Mouse (Mus musculus) cerebellum, postnatal 36 days (tissue): ENCODE data around the gene Ocln.

Experiments used
- DNase-seq, 2 experiments: peaks; one replicate each; pipeline ENCODE4 v3.0.0; 2021 to 2022; ENCODE audit warnings: mixed read lengths in 2 of 2

Ocln gene

DNA sequence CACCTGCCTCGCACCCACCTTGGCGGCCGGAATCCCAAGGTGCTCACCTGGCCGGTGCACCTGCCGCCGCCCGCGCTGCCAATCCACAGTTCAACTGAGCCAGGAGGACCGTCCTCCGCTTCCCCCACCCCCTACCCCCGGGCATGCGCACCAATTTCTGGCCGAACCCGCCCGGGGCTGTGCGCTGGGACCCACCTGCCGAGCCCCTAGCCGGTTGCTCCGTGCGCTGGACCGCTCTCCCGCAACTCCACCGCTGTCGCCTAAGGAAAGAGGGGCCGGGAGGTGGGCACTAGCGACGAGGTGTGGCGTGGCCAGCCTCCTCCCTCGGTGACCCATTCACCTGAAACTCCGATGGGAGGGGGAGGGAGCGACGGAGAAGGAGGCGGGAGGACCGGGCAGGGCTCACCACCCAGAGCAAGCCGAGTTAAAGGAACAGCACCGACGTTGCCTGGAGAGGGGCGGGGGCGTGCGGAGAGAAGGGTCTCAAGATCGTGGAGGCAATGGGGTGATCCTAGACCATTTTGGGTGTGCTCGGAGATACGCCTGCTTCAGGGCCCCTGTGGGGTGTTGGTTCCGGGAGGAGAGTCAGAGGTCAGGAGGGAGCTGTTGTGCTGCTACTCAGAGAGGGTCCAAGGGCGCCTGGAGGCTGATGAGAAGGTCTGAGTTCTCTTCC is at the start of gene Ocln:
TSS of gene Ocln (minus strand) at position 350 of the 673 bp plus-strand sequence.
- DNase-seq = peak; percentile 79 to 83

DNA sequence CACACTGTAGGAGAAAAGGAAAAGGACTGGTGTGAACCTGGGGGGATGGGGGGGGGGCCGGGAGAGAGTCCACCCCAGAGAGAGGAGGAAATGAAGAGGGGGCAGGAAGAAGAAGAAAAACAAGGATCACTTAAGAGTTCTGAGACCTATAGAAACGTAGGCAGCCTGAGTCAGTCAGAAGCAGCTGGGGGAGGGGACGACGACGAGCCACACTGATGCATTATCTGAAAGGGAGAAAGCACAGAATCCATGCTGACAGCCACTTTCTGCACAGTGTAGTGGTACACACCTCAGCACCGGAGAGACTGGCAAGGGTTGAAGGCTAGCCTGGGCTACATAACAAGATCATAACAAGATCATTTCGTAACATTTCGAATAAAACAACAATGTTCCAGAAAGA is 48.5 kb upstream of the Ocln start:
- DNase-seq = no peak

DNA sequence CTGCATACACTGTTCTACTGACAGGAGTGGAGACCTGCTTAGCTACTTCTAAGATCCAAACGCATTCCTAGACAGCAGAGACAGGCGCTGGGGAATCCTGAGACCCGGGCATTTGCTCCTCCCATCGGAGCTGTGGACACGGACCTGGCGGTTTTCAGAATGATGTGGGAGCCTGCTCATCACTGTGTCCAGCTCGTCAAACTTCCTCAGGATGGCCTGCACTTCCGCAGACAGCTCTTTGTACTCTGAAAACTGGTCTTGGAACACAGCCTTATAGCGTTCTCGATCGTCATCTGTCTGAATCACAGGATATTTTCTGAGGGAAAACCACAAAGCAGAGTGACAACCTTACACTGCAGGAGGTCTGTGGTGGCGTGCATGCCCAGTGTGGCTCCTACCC is 47.8 kb upstream of the Ocln start:
- DNase-seq = no peak

DNA sequence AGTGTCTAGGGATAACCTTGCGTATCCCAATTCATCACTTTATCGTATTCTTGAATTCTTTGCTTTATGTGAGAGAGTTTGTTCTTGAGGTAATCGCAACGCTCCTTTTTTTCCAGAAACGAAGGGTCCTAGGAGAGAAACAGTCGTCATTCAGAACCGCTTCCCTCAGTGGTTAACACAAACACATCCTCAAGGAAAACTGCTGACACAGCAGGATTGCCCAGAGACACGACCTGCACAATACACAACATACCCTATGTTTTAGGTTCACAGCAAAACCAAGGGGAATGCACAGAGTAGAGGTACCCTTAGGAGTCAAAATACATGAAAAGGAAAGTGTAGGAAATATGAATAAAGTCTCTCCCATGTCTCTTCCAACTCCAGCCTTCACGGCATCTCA is 44.8 kb upstream of the Ocln start:
- DNase-seq = no peak

DNA sequence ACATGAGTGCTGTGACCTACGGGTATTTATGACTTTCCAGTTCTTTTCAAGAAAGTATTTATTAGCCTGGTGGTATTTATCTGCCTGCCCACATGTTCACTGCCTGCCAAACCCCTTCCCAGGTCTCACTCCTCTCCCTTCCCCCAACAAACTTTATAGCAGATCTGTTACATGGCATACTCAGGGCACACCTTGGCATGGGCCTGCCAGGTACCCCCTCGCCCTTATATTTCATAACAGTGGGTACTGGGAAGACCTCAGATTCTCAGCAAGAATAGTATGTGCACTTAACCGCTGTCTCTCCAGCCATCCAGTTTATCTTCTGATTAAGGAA is 43.0 kb upstream of the Ocln start:
- DNase-seq = no peak

DNA sequence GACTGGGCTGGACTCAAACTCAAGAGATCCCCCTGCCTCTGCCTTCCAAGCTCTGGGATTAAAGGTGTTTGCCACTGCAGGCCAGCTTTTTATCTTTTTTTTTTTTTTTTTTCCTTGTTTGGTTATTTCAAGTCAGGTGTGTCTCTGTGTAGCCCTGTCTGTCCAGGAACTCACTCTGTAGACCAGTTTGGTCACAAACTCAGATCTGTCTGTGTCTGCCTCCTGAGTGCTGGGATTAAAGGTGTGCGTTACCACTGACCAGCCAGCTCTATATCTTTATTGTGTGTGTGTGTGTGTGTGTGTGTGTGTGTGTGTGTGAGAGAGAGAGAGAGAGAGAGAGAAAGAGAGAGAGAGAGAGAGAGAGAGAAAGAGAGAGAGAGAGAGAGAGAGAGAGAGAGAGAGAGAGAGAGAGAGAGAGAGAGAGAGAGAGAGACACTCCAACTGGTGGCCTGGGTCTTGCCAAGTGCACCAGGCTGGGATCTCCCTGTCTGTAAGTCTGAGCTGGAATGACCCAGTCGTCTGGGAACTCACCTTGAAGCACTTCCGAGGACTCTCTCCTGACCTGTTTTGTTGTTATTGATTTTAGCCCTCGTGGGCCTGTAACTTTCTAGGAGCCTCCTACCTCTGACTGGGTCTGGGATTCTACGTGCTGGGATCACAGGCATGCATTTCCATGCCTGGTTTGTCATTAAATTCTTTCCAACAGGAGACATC is 42.5 kb upstream of the Ocln start:
- no peak for DNase-seq

DNA sequence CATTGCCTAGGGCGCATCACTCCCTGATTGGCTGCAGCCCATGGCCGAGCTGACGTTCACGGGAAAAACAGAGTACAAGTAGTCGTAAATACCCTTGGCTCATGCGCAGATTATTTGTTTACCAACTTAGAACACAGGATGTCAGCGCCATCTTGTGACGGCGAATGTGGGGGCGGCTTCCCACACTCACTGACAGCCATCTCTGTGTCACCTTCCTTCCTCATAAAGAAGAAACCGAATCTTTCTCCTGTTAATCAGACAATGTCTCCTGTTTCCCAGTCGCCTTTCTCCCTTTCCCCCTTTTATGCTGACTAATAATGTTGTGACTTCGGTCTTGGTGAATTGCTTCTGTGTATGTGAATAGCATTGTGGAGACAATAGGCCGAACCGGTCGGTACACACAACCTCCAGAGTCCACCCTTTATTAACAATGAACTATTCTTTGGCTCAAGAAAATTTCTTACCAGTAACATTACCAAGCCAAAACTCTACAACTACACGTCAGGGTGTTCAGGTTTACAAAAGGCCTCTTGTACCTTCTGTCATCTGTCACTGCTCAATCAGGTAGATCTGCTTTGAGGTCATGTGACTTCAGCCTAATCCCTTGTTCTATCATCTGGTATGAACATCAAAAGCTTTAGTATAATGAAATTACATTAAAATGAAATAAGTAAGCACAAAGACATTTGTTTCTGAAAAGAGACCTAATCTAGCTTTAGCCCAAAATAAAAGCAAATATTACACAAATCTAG is 41.7 kb upstream of the Ocln start:
- peak; percentile 38 to 56 for DNase-seq

DNA sequence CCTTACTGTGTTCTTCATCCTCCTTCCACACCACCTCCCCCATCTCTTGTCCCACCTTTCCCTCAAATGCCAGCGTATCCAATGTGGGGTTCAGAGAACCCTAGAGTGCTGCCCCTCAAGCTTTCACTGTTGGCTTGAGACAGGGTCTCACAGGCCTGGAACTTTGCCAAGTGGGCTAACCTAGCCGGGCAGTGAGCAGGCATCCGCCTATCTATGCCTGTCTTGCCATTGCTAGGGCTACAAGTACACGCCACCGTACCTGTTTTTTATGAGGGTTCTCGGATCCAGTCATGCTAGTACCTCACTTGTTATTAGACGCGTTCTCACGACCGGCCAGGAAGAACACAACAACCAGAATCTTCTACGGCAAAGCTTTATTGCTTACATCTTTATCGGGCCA is 36.1 kb upstream of the Ocln start:
- DNase-seq = peak in 1 of 2 experiments; percentile 14

DNA sequence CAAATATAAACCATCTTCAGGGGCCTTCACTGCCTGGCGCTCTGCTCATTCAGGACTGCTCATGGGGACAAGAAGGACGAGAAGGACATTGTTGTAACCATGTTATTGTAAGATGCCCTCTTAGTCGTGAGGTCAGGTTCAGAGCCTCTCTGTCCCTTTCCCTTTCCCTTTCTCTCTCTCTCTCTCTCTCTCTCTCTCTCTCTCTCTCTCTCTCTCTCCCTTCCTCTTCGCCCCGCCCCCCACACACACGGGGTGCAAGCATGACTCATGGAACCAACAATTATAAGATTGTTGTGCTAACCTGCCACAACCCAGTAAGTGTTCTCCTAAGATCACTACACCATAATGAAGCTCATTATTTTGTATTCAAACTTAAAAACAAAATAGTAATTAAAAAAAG is 29.6 kb upstream of the Ocln start:
- no peak for DNase-seq

DNA sequence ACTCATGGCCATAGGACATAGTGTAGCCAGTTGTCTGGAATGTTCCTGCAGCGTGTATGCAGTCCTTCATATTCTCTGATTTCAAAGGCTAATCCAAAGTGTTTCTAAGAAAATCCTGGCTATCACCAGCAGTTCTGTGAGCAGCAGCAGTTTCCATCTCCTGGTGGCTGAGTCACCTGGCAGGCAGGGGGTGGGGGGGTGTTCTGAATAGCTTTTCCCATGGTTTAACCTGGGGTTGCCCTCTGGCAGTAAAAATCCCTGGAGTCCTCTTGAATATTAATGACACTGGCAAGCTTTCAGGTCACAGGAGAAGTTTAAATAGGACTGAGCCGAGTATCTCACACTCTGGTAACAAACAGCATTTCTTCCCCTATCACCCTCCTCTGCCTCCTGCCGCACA is 29.2 kb upstream of the Ocln start:
- no peak for DNase-seq

DNA sequence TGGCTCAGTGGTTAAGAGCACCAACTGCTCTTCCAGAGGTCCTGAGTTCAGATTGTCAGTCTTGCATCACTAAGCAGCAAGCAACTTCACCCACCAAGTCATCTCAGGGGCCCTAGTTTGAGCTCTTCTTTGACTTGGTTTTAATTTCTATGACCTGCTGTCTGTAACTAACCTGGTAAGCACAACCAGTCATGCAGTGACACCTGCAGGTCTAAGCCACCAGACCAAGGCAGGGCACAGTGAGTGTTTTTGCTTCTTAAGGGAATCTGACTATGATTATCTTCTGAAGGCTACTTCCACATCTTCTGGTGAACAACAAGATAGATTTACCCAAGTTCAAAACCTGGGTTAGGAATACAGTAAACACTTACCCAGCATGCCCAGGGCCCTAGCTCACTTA is 27.4 kb upstream of the Ocln start:
- DNase-seq = no peak

DNA sequence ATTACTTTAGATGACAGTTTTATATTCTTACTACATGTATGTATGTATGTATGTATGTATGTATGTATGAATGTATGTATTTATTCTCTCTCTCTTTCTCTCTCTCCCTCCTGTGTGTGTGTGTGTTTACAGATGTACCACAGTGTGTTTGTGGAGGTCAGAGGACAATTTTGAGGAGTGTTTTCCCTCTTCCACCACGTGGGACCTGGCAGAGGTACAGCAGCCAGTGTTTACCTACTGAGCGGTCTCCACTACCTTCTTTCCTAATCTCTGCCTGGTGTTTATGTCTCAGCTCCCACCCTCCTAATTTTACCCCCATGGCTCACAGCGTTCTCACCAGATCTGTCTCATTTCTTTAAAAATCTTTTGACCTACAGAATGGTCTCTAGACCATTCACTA is 26.7 kb upstream of the Ocln start:
- no peak for DNase-seq

DNA sequence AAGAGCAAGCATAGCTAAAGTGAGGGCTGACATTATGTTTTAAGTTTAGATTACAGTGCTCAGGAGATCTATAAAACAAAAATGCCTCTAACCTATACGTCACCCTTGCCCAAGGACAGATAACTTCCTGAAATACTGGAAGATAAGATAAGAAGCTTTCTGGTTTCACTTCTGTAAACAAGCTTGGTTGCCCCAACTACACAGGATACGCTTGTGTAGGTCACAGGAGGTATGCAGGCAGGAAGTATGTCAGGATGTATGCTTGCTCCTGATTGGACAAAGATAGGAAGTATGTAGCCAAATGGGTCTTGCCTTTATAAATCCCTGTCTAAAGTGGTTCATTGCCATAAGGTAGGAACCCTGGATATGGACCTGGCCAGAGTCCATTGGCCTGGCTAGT is 23.4 kb upstream of the Ocln start:
- no peak for DNase-seq

DNA sequence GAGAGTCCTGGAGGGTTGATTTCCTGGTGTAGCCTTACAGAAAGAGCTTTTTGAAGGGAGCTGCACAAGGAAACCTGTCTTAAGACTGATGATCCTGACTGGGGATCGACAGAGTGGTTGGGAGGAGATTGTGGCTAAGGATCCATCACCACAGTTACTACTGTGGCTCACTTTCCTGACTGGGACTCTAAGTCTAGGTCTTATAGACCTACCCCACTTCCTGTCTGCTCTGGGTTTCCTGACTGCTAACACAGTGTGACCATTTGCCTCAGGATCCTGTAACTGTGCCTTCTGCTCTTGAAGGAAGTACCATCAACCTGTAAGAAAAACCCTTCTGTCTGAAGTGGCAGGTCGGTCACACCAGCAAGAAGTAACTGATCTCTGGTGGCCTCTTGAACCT is 18.2 kb upstream of the Ocln start:
- DNase-seq = no peak

DNA sequence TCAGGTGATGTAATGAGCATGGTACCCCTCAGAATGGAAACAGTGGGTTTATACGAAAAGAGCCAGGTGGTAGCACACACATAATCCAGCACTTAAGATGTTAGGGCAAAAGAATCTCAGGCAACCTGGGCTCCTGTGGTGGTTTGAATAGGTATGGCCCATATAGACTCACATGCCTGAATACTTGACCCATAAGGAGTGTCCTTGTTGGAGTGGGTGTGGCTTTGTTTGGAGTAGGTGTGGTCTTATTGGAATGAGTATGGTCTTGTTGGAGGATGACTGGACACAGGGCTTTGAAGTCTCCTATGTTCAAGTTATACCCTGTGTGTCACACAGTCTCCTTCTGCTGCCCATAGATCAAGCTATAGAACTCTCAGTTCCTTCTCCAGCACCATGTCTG is 15.8 kb upstream of the Ocln start:
- DNase-seq = no peak

DNA sequence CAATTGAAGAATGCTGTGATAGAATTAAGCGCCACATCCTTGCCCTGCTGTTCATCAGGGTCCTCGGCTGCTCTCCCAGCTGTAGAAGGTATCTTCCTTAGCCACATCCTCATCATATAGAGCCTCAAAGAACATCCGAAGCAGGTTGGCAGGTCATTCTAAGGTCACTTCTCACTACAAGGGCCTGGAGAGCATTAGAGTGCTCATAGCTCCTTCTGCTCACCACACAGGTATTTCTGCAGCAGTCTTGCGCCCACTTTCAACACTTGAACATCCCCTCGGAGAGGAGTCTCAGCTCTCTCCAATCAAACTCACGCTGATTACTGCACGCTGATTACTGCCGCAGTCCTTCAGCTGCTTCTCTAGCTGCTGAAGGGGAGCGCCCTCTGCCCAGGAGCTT is 6.9 kb upstream of the Ocln start:
- no peak for DNase-seq

DNA sequence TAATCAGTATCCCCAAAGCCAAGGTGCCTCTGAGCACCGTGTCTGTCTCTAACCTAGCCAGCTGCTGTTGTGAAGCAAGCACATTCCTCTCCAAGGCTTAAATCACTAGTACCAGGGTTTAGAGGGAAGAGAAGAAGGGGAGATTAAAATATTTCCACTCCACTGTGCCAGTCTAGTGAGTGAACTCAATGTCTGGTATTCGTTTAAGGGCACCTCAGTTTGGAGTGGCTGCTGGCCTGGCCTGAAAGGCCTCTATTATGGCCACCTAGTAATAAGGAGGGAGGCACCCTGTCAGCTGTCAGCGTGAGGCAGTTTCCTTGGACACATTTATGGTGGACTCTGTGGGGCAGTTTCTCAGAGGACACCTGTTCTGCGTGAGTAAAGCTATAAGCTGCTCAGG is 4.5 kb upstream of the Ocln start:
- DNase-seq = no peak

DNA sequence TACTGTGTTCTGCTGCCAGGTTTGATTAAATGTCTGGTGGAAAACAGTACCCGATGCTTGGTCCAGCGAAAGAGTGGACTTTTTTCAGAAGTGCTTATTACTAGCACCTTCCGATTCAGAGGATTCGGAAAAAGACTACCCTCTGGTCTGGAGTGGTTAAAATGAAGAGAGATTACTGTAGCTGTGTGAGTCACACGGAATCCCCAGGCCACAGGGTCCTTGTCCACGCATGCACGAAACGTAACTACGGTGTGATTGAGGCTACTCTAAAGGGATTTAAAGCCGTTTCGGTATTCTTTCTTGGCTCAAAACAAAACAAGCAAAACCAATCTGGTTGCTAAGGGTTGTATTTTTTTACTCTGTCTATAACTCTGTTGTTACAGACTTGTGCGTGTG is 522 bp upstream of the Ocln start:
- no peak for DNase-seq

DNA sequence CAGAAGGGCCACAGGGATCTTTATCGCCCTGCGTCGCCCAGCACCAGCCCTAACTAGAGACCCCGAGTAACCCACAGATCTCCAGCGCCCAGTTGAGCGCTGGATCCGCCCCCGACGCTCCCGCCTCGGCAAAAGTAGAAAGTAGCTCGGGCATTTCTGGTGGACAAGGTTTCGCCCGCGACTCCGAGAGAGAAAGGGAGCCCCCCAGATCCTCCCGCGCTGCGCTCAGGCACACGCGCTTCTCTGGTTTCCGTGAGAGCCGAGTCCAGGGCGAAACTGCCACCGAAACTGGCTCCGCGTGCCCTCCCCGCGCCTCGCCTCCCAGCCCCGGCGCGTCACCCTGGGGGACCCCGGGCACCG is 529 bp downstream of the Ocln start:
- no peak for DNase-seq

DNA sequence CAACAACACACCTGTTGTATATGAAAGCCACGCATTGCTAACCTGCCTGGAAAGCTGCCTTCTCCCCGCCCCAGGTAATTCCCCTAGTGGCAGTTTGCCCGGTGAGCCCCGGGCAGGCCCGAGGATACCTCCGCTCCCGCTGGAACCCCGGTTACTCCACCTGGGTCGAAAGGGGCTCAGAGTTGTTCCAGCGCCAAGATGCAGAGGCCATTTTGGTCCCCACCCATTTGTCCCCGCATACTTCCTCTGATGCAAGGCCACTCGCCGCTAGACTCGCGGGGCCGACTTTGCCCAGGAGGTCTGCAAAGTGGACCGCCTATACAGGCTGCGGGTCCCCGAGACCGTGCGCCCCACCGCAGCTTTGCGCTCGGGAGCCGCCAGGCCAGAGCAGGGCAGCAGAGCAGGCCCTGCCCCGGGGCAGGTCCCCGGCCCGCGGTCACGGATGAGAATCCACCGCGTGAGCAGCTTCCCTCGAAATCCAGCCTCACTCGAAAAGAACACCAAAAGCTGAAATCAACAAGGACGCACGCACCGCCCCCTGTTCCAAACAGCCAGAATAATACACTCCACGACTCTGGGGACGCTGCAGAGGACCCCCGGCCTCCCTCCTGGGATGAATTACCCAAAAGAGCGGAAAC is 1.0 kb downstream of the Ocln start:
- peak; percentile 39 to 51 for DNase-seq

DNA sequence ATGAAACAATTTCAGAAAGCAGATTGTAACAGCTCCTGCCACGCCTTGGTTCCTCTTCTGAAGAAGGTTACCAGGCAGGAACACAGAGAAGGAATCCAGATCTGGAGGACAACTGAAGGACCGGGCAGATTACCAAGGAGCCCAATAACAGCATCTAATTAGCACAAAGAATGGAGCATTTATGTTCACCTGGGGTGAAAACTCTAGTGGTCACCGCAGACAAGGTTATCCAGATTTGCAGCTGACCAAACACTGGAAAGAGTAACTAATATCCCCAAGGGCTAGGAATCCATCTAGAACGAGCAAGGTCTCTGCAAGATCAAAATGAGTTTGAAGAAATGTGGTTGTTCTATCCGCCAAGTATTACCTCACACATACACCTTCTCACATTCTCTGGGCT is 5.2 kb downstream of the Ocln start:
- no peak for DNase-seq

DNA sequence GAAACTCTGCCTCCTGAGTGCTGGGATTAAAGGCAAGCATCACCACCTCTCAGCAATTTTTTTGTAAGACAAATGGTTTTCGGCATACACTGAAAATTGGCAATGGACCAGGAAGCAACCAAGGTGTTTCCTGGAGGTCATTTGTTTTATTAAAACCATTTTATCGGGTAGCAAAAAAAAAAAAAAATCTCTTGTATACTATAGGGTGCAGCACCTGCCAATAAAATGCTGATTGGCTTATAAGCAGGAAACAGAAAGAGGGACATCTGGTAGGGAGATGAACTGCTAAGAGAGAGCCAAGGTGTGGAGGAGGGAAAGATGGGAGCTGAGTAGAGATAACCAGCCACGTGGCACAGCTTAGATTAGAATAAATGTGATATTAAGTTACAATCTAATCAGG is 7.0 kb downstream of the Ocln start:
- DNase-seq = peak in 1 of 2 experiments; percentile 20

DNA sequence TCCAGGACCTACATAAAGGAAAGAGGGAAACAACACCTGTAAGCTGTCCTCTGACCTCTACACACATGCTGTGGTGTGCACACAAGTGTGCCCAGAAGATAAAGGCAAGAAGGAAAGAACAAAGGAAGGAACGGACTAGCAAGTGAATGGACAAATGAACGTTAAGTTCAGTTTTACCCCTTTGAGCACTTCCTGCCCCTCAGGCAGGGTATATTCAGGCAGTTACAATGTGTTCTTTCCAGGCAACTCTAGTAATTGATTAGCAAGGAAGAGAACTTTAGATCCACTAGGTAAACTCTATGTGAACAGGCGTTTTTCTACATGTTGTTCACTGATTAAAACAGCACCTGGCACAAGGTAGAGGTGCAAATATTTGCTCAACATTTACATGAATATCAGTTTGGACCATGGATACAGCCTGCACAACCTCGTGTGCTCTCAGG is 8.3 kb downstream of the Ocln start:
- no peak for DNase-seq
